In the genomic region with DNA sequence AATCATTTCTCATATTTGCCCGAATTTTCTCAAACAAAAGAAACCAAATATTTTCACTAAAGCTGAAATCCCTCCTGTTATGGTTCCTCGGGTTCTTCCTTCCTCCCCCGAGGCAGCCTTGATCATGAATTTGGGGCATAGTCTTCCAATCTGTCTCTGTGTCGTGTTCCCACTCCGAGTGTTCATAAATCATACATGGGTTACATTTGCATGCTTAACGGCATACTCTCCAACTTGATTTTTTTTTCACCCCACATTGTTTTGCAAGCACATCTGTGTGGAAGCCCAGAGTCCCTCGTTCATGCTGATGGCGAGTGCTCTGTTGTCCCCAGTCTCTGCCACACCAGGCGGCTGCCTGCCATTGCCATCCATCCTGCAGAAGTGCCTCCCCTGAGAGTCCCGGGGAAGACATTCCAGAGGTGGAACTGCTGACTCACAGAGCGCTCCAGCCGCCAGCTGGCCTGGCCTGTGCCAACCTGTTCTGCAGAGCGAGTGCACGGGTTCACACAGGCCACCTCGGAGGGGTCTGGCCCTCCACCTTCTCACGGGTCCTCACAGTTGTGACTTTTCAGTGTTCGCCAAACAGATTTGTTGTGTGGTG, we compare ENCODE assay signal across 9 mouse cellular contexts.
DNase-seq lines count a peak whose midpoint lies in the region; ATAC-seq and TF ChIP-seq lines count a peak whose summit lies in the region.
"Had no signal": no experiment of that assay in that cellular context is flagged by ENCODE, and none has a peak within 500 bp of the region (broad histone marks: within the 10 kb centered on the region; RNA-seq: fewer than 3 reads in every experiment).

No protein-coding gene starts in this region.

- in situ Hi-C loops in ES-E14 (cut with MboI; ENCODE audit: low sequenced_read_pairs in 2 of 2, unreplicated experiment in 2 of 2) = no loop called here

- no peak overlapping the region for H3K4me3 ChIP-seq in ES-E14 (ENCODE audit: insufficient read depth in 1 of 2, low read depth in 1 of 2, low read length in 2 of 2, poor library complexity in 1 of 2, severe bottlenecking in 1 of 2)
- no peak overlapping the region for H3K4me3 ChIP-seq in midbrain, embryonic 13.5 days (replicated peaks)
- H3K4me3 ChIP-seq: liver, embryonic 15.5 days had no signal

- H3K4me1 ChIP-seq in ES-E14 (ENCODE audit: control insufficient read depth in 2 of 2, insufficient read depth in 2 of 2, low read length in 2 of 2, poor library complexity in 1 of 2) = peaks cover 6 to 17% of the 10 kb centered on the region in 2 experiments; a peak in 3 of 4 replicates
- H3K4me1 ChIP-seq in midbrain, embryonic 13.5 days (replicated peaks) = peaks cover 12% of the 10 kb centered on the region
- H3K4me1 ChIP-seq: liver, embryonic 15.5 days had no signal

- H3K9ac ChIP-seq in ES-E14 (ENCODE audit: insufficient read depth, low read depth, low read length, poor library complexity, severe bottlenecking) = no peak overlapping the region
- peak overlapping the region; percentile 6; the same call in 1 of the 2 replicates for H3K9ac ChIP-seq in midbrain, embryonic 13.5 days (replicated peaks)
- H3K9ac ChIP-seq: liver, embryonic 15.5 days had no signal

- H3K4me2 ChIP-seq in midbrain, embryonic 13.5 days (replicated peaks) = no peak overlapping the region; the same call in 1 of the 2 replicates
- H3K4me2 ChIP-seq: liver, embryonic 15.5 days had no signal

- H3K27me3 ChIP-seq in midbrain, embryonic 13.5 days = no peaks in the 10 kb centered on the region
- H3K27me3 ChIP-seq: liver, embryonic 15.5 days had no signal

- H3K27ac ChIP-seq in ES-E14 (ENCODE audit: insufficient read depth, low read depth, low read length, poor library complexity, severe bottlenecking) = no peak overlapping the region
- peak overlapping the region; percentile 60 for H3K27ac ChIP-seq in midbrain, embryonic 13.5 days
- H3K27ac ChIP-seq: liver, embryonic 15.5 days had no signal

- H3K36me3 ChIP-seq in ES-E14 (ENCODE audit: control insufficient read depth, insufficient read depth, low read length, poor library complexity, severe bottlenecking) = no peaks in the 10 kb centered on the region
- no peaks in the 10 kb centered on the region for H3K36me3 ChIP-seq in midbrain, embryonic 13.5 days
- H3K36me3 ChIP-seq: liver, embryonic 15.5 days had no signal

- WGBS in midbrain, embryonic 13.5 days = 52% methylated on average over 17 of the region's 17 CpGs

- no peaks in the 10 kb centered on the region for H3K9me3 ChIP-seq in ES-E14 (ENCODE audit: control insufficient read depth, insufficient read depth, low read depth, low read length)
- 0 out of 2 replicates have a peak, but pooled peaks cover under 1% of the 10 kb centered on the region for H3K9me3 ChIP-seq in midbrain, embryonic 13.5 days
- H3K9me3 ChIP-seq: liver, embryonic 15.5 days had no signal

- DNase-seq in ES-E14 (ENCODE audit: low read depth, low spot score) = no peak
- DNase-seq in adrenal gland, postnatal 10 days = peak; percentile 56
- peak; percentile 80 for DNase-seq in gastrocnemius, postnatal 25 days
- DNase-seq in kidney, postnatal 10 days = peak; percentile 70
- DNase-seq in urinary bladder, postnatal 36 days (ENCODE audit: low spot score in 2 of 2) = peak; percentile 69 to 71
- DNase-seq in layer of hippocampus, postnatal 10 days (ENCODE audit: low spot score in 2 of 2) = no peak

- peak; percentile 72 for ATAC-seq in midbrain, embryonic 13.5 days
- no peak for ATAC-seq in erythroid progenitor cell, adult 5-6 weeks (replicated peaks; ENCODE audit: low FRiP score, poor library complexity, severe bottlenecking)

TF ChIP-seq in ES-E14, 5 proteins besides CTCF, POLR2A, EP300 and RAD21:
- TF ChIP-seq HCFC1 (IDR thresholded peaks at IDR 0.05; ENCODE audit: borderline replicate concordance, insufficient read depth, low read length) (no peak), MAFK (IDR thresholded peaks at IDR 0.05; ENCODE audit: insufficient read depth, low read depth, low read length) (peak; percentile 85), CHD2 (IDR thresholded peaks at IDR 0.05; ENCODE audit: low read depth, low read length) (no peak)
TF ChIP-seq in ES-E14: peak in this region for 1.

Comparison
In these comparisons a context has a peak if more than half of its experiments do, and no peak if none do; other contexts are left out.
1. DNase-seq: peak in adrenal gland, postnatal 10 days (single experiment), gastrocnemius, postnatal 25 days (single experiment), kidney, postnatal 10 days (single experiment) and urinary bladder, postnatal 36 days (2 of 2); none in ES-E14 (single experiment) and layer of hippocampus, postnatal 10 days (0 of 2).